Mouse (Mus musculus) small intestine, adult 2 months (tissue): ENCODE measurements around the gene Slf1. TPM values are rescaled to one million over a fixed set of nuclear protein-coding genes. Genes with fewer than 3 reads are reported as not detected.

ENCODE experiments used
- H3K27ac ChIP-seq: fragments of 200-500 bp; 2 replicates; pipeline ENCODE4 v1.5.1; 2012; ENCODE audit warnings: low read depth, low read length, control low read depth, inconsistent platforms; ENCODE audit not compliant: insufficient read depth
- H3K27me3 ChIP-seq: fragments of 200-500 bp; 2 replicates; pipeline ENCODE4 v1.6.1; 2012; ENCODE audit warnings: mild to moderate bottlenecking, moderate library complexity, low read length, inconsistent platforms; ENCODE audit not compliant: control insufficient read depth, insufficient read depth
- H3K36me3 ChIP-seq: fragments of 200-500 bp; 2 replicates; pipeline ENCODE4 v1.6.1; 2012; ENCODE audit warnings: mild to moderate bottlenecking, low read length, control low read depth, inconsistent platforms; ENCODE audit not compliant: control insufficient read depth, insufficient read depth
- H3K4me1 ChIP-seq: fragments of 200-500 bp; 2 replicates; pipeline ENCODE4 v1.6.1; 2012; ENCODE audit warnings: low read length, inconsistent platforms, mixed read lengths; ENCODE audit not compliant: control insufficient read depth, insufficient read depth, insufficient read length
- H3K4me3 ChIP-seq: fragments of 200-500 bp; 2 replicates; pipeline ENCODE4 v1.5.1; 2012; ENCODE audit warnings: low read depth, mild to moderate bottlenecking, control low read depth, inconsistent platforms, low read length, moderate library complexity
- CTCF ChIP-seq: fragments of 200-500 bp; IDR thresholded peaks from 2 replicates; pipeline ENCODE4 v1.5.1; 2012; ENCODE audit warnings: low read depth, mild to moderate bottlenecking, control low read depth, inconsistent platforms, low read length, moderate library complexity, mixed read lengths; ENCODE audit not compliant: insufficient replicate concordance, insufficient read length; ENCODE audit errors: extremely low read depth
- POLR2A ChIP-seq: fragments of 200-500 bp; IDR thresholded peaks from 2 replicates; pipeline ENCODE4 v1.6.1; 2012; ENCODE audit warnings: low read depth, mild to moderate bottlenecking, control low read depth, inconsistent platforms, low read length, moderate library complexity
- WGBS: fragments of 180-500 bp; shearing (Covaris S2); methylation state at CpG from one replicate; pipeline ENCODE4 v1.1.7; 2018; 5-methylcytosine and 5-hydroxymethylcytosine counted together
- polyA plus RNA-seq: library from polyadenylated mRNA; depleted of rRNA; stranded (reverse); fragments of >200 nt; gene quantifications from 2 replicates; pipeline ENCODE4 v1.2.3, GENCODE M21; 2012; rRNA removed

Gene Slf1
- polyA plus RNA-seq, 1 experiment = 2.7 TPM

DNA sequence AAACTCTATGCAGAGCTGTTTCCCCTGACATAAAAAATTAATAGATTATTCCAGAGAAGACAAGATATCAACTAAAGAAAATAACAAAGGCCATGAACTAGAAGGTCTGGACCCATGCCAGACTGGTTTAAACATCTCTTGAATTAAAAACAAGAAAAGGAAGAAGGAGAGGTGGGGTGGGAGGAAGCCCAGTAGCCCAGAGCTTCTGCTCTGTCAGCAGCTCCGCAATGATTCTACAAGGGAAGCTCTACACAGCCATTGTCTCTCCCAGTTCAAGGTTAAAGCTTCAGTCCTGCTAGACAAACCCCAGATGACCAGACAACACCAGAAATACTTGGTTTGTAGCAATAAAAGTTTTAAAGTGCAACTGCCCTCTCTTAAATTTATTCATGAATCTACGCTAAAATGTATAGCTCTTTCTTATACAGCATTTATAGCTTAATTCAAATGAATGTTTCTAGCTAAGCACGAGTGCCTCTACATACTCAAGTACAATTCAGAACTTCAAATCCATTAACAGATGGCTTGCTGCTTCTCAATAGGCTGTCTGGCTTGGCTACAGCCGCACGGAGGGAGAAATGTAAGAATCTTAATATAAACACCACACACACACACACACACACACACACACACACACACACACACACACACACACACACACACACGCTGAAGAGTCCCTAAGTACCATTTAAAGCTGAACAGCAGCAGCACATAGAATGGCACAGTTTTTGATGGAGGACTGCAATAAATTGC, 87.9 kb downstream of the Slf1 start:
- Histone ChIP-seq H3K4me1 (no peaks in the 10 kb centered on the region), H3K36me3 (peaks cover 1% of the 10 kb centered on the region; the same call in 1 of the 2 replicates), H3K27ac (no peak overlapping the region), H3K4me3 (no peak overlapping the region), H3K27me3 (no peaks in the 10 kb centered on the region)
- WGBS = 78% methylated on average over 6 of the region's 6 CpGs
- TF ChIP-seq CTCF (no peak), POLR2A (no peak)

DNA sequence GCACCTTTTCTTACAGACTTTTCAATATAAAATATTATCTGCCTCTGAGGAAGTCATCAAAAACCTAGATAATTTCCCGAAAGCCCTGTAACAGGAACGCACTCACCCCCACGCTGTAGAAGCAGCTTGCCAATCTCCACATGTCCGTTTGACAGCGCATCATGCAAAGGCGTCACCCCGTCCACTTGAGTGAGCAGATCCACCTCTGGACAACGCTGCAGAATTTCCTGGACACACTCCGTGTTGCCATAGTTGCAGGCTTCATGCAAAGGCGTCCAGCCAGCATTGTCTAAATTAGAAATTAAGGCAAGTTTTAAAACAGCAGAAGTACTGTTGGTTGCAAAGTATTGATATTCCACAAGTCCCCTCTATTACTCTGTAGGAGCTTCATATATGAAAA, 88.9 kb downstream of the Slf1 start:
- TF ChIP-seq CTCF (no peak), POLR2A (no peak)
- no peak overlapping the region for H3K4me3 ChIP-seq
- peaks cover 1% of the 10 kb centered on the region; the same call in 1 of the 2 replicates for H3K36me3 ChIP-seq
- WGBS = 89% methylated on average over 10 of the region's 10 CpGs
- no peaks in the 10 kb centered on the region for H3K27me3 ChIP-seq
- no peaks in the 10 kb centered on the region for H3K4me1 ChIP-seq
- H3K27ac ChIP-seq = no peak overlapping the region

DNA sequence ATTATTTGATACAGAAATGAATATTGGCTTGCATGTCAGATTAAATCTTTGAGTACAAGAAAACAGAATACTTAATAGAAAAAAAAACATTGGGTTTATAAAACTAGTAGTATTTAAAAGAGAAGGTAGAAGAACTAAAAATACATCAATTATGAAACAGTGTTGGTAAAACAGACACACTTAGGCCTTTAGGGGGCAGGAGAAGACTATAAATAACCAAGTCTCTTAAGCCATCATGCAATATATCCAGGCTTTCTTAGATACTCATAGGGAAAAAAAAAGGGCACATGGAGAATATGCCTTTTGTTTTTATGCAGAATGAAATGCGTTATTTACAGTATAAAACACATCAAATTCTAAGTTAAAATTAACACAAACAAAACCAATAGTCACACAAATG, 89.9 kb downstream of the Slf1 start:
- no peaks in the 10 kb centered on the region; the same call in 1 of the 2 replicates for H3K36me3 ChIP-seq
- H3K4me3 ChIP-seq = no peak overlapping the region
- no peak overlapping the region for H3K27ac ChIP-seq
- no peaks in the 10 kb centered on the region for H3K4me1 ChIP-seq
- WGBS = 78% methylated on average over 1 of the region's 1 CpGs
- no peaks in the 10 kb centered on the region for H3K27me3 ChIP-seq
- TF ChIP-seq CTCF = no peak
- TF ChIP-seq POLR2A = no peak

DNA sequence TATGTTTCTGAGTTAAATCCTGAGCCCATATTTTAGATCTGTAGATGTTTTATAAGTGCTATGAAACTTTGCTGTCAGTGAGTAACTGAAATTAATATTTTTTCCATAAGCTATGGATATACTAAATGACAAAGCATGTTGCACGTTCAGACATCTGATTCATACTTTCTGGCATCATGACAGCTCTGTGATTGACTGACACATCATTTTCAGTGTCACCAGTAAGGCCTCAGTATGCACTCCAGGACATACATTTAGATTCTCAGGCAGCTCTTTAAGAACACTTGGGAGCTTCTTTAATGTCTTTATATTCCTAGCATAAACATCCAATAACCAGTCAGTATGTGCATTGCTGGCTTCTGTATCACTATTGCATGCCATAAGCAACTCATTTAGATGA, 91.9 kb downstream of the Slf1 start:
- no peak overlapping the region for H3K27ac ChIP-seq
- H3K4me1 ChIP-seq = no peaks in the 10 kb centered on the region
- H3K27me3 ChIP-seq = no peaks in the 10 kb centered on the region
- TF ChIP-seq CTCF (no peak), POLR2A (no peak)
- H3K36me3 ChIP-seq = no peaks in the 10 kb centered on the region
- no peak overlapping the region for H3K4me3 ChIP-seq
- WGBS = 53% methylated on average over 1 of the region's 1 CpGs

DNA sequence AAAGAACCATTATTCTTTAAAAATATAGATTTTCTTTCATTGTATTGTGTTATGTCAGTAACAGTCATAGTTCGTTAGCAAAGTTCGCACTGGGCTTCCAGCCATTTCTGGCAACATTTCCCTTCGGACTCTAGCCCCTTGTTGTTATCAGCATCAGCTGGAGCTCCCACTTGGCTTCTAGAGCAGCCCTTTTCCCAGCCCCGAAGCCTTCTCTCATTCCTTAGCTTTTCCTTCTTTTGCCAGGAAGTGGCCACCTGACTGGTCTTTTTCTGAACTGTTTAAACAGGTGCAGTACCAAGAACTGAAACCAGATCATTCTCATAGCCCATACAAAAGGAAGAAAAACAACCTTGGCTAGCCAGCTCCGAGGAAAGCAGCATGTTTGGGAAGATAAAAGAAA, 105.7 kb downstream of the Slf1 start:
- Histone ChIP-seq H3K27me3 (no peaks in the 10 kb centered on the region), H3K36me3 (no peaks in the 10 kb centered on the region), H3K27ac (no peak overlapping the region), H3K4me3 (no peak overlapping the region), H3K4me1 (no peaks in the 10 kb centered on the region)
- TF ChIP-seq CTCF (no peak), POLR2A (no peak)
- WGBS = 19% methylated on average over 5 of the region's 5 CpGs

DNA sequence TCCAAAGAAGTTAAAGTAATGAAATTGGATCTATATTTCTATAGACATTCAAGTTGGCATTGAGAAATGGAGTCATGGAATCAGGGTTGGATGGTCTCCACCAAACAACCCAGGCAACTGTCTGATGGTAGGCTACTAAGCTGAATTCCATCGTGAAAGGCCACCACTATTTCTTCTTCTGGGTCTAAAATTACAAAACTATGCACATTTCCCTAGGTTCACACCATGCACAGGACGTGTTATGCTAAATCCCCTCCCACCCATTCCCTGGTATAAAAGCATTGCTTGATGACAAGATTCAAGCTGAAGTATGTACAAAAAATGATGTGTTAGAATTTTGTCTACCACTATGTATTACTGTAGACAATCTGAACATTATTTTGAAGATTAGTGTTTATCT, 116.4 kb downstream of the Slf1 start:
- no peak overlapping the region for H3K4me3 ChIP-seq
- WGBS = 77% methylated on average over 2 of the region's 2 CpGs
- H3K27ac ChIP-seq = no peak overlapping the region
- no peak for TF ChIP-seq CTCF
- no peak for TF ChIP-seq POLR2A
- H3K27me3 ChIP-seq = no peaks in the 10 kb centered on the region
- no peaks in the 10 kb centered on the region for H3K36me3 ChIP-seq
- H3K4me1 ChIP-seq = no peaks in the 10 kb centered on the region

DNA sequence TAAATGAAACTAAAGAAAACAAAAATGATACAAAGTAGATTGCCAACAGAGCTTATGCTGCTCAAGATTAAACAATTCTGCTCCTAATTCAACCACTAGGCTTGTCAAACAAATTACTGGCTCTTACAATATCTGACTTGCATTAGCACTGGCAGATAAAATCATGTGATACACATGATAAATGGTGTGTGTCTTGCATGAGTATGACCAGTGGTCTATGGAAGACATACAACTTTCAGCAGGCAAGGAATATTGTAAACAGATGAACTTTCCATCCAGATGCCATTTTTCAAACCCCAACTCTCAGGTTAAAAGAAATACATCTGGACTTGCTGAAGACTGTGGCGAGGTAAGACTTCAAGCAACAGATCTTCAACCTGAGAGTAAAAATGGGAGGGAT, 131.6 kb downstream of the Slf1 start:
- H3K4me3 ChIP-seq = no peak overlapping the region
- H3K27me3 ChIP-seq = no peaks in the 10 kb centered on the region
- H3K36me3 ChIP-seq = no peaks in the 10 kb centered on the region
- TF ChIP-seq POLR2A (no peak), CTCF (no peak)
- 84% methylated on average over 1 of the region's 1 CpGs for WGBS
- H3K4me1 ChIP-seq = no peaks in the 10 kb centered on the region
- no peak overlapping the region for H3K27ac ChIP-seq

DNA sequence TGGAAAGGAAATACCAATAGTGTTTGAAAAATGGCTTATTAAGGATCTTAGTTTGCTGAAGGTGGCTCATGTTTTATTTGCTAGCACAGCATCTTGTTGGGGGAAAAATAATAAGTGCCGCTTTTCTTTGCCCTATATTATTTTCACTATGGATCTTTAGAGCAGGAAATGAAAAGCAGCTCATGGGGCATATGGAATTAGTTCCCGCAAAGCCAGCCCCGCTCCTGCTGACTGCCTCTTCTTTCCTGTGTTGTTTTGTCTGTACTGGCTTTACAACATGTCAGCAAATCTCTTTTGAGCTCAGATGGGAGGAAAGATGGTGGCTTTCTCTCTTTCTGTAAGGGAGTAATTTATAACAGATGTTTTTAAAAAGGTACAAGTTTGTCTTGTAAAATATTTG, 132.6 kb downstream of the Slf1 start:
- TF ChIP-seq POLR2A = no peak
- TF ChIP-seq CTCF = no peak
- Histone ChIP-seq H3K4me3 (no peak overlapping the region), H3K36me3 (no peaks in the 10 kb centered on the region), H3K27me3 (no peaks in the 10 kb centered on the region), H3K27ac (no peak overlapping the region), H3K4me1 (no peaks in the 10 kb centered on the region)
- 82% methylated on average over 3 of the region's 3 CpGs for WGBS

Other genes with a start within 250 kb of the Slf1 start
- 0.06 and 0.09 TPM in 2 replicates for gene 2210408I21Rik, start 67 bp upstream of the Slf1 start, polyA plus RNA-seq